Mouse (Mus musculus) adrenal gland, postnatal 25 days (tissue): Measurements from ENCODE around the gene Zfp423. TPM values are rescaled to one million over a fixed set of nuclear protein-coding genes. Genes with fewer than 3 reads are reported as not detected.
A peak's percentile ranks its signal among the peaks of the same experiment; 100 is the strongest.

ENCODE experiments used
- DNase-seq: peaks from one replicate; pipeline ENCODE4 v3.0.0; 2021; ENCODE audit warnings: mixed read lengths
- total RNA-seq: library from RNA; stranded (reverse); gene quantifications from 2 replicates; pipeline ENCODE4 v1.2.3, GENCODE M21; 2021

Gene Zfp423
- total RNA-seq, 1 experiment from 2014 or later, result 17.5 TPM

- DNase-seq, result no peak
Observed at GRCm38 (mm10) chr8:87745125-87745698, 214.2 kb downstream of the Zfp423 start.

GRCm38 (mm10) chr8:87744556-87744955 lies 214.8 kb downstream of the Zfp423 start:
- DNase-seq, result no peak

GRCm38 (mm10) chr8:87742016-87742415 lies 217.4 kb downstream of the Zfp423 start:
- DNase-seq, result no peak

- no peak for DNase-seq
Observed at GRCm38 (mm10) chr8:87740946-87741530, 218.4 kb downstream of the Zfp423 start.

- peak; percentile 29 for DNase-seq
Observed at GRCm38 (mm10) chr8:87737900-87738299, 221.5 kb downstream of the Zfp423 start.

- DNase-seq, result no peak
Observed at GRCm38 (mm10) chr8:87734902-87735301, 224.5 kb downstream of the Zfp423 start.

- no peak for DNase-seq
Observed at GRCm38 (mm10) chr8:87734496-87734895, 224.9 kb downstream of the Zfp423 start.

GRCm38 (mm10) chr8:87731062-87731461 lies 228.3 kb downstream of the Zfp423 start:
- DNase-seq, result no peak

- DNase-seq, result no peak
Observed at GRCm38 (mm10) chr8:87723015-87723414, 236.4 kb downstream of the Zfp423 start.

GRCm38 (mm10) chr8:87719137-87719815 lies 240.1 kb downstream of the Zfp423 start:
- DNase-seq, result no peak

- no peak for DNase-seq
Observed at GRCm38 (mm10) chr8:87717445-87717844, 241.9 kb downstream of the Zfp423 start.

- no peak for DNase-seq
Observed at GRCm38 (mm10) chr8:87716726-87717248, 242.6 kb downstream of the Zfp423 start.

GRCm38 (mm10) chr8:87715731-87716682 lies 243.4 kb downstream of the Zfp423 start:
- peak; percentile 75 for DNase-seq

GRCm38 (mm10) chr8:87713946-87714345 lies 245.4 kb downstream of the Zfp423 start:
- no peak for DNase-seq

GRCm38 (mm10) chr8:87711955-87712354 lies 247.4 kb downstream of the Zfp423 start:
- DNase-seq, result no peak

- no peak for DNase-seq
Observed at GRCm38 (mm10) chr8:87708127-87708637, 251.2 kb downstream of the Zfp423 start.

- DNase-seq, result no peak
Observed at GRCm38 (mm10) chr8:87707176-87707575, 252.2 kb downstream of the Zfp423 start.

- DNase-seq, result no peak
Observed at GRCm38 (mm10) chr8:87704756-87705155, 254.6 kb downstream of the Zfp423 start.

GRCm38 (mm10) chr8:87702790-87703311 lies 256.5 kb downstream of the Zfp423 start:
- peak; percentile 18 for DNase-seq

- no peak for DNase-seq
Observed at GRCm38 (mm10) chr8:87702051-87702521, 257.3 kb downstream of the Zfp423 start.

GRCm38 (mm10) chr8:87701583-87701982 lies 257.8 kb downstream of the Zfp423 start:
- no peak for DNase-seq

GRCm38 (mm10) chr8:87700321-87700720 lies 259.1 kb downstream of the Zfp423 start:
- DNase-seq, result no peak
